Mouse (Mus musculus): ENCODE measurements around the gene Prr15l. TPM values are rescaled to one million over a fixed set of nuclear protein-coding genes. Genes with fewer than 3 reads are reported as not detected.

Prr15l gene
- polyA plus RNA-seq (2015; fragmentation: Nextera tagmentation; extraction: Ambion mirVana) = 55.2 and 65.6 TPM in 2 replicates

GRCm38 (mm10) chr11:96928088-96928487 lies at the start of gene Prr15l:
Gene Prr15l, plus strand, starts transcription at chr11:96928104.
- Histone ChIP-seq H3K27me3 (replicated peaks) (no peaks in the 10 kb centered on the region), H3K27ac (peak within 1 kb of the TSS; percentile 96), H3K4me2 (peak within 1 kb of the TSS; percentile 49), H3K9me3 (no peaks in the 10 kb centered on the region), H3K4me1 (peaks cover 7% of the 10 kb centered on the region), H3K9ac (no peak within 1 kb of the TSS), H3K4me3 (replicated peaks) (peak within 1 kb of the TSS; percentile 44), H3K36me3 (no peaks in the 10 kb centered on the region)
- ATAC-seq (ENCODE audit: insufficient read depth, low FRiP score, low read depth) = 0 out of 2 replicates have a peak, but pooled peaks have one; percentile 15
- 47% methylated on average over 2 of the region's 2 CpGs for WGBS

DNA sequence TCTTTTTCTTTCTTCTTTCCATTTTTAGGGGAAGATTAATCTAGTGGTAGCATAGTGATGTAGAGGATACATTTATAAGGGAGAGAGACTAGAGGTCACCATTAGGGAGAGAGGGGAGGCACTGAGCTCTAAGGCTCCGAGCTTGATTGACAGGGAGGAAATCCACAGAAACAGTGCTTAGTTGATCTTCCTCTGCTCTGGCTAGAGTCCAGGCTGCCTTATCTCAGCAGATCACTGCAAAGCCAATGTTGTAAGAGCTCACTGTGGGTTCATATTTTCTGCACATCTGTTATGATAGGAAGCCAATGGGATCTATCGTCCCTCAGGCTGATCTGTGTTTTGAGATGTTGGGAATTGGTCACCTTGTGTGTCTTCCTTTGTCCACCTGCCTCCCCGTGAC lies 49.2 kb upstream of the Prr15l start:
- WGBS = 43% methylated on average over 3 of the region's 3 CpGs

DNA sequence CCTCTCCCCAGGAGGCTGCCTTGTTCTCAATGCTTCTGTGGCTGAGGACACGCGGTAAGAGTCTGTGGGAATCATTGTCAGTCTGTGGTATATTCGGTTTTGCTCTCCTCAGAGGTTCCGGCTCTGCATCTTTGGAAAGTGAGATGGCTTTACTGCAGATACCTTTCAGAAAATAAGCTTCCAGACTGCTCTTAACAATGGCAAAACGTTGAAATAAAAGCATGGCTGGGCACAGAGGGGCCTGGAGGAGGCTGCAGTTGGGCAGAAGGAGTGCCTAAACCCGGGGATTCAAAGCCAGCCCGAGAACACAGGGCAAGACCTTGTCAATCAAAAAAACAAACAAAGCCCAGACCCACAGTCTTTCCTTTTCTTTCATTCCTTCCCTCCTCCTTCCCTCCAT lies 48.5 kb upstream of the Prr15l start:
- Histone ChIP-seq H3K9ac (no peak overlapping the region), H3K9me3 (no peaks in the 10 kb centered on the region), H3K27ac (no peak overlapping the region), H3K36me3 (no peaks in the 10 kb centered on the region), H3K4me3 (replicated peaks) (no peak overlapping the region), H3K4me1 (peaks cover 13% of the 10 kb centered on the region), H3K4me2 (no peak overlapping the region), H3K27me3 (replicated peaks) (no peaks in the 10 kb centered on the region; the same call in 1 of the 2 replicates)
- 31% methylated on average over 7 of the region's 7 CpGs for WGBS
- ATAC-seq (ENCODE audit: insufficient read depth, low FRiP score, low read depth) = no peak

More for the DNA sequence above, 49.2 kb upstream of the Prr15l start:
- H3K9me3 ChIP-seq = no peaks in the 10 kb centered on the region
- no peak for ATAC-seq (ENCODE audit: insufficient read depth, low FRiP score, low read depth)
- no peak overlapping the region for H3K27ac ChIP-seq
- H3K9ac ChIP-seq = no peak overlapping the region
- peaks cover 14% of the 10 kb centered on the region for H3K4me1 ChIP-seq
- H3K4me2 ChIP-seq = no peak overlapping the region
- H3K36me3 ChIP-seq = no peaks in the 10 kb centered on the region
- no peaks in the 10 kb centered on the region; the same call in 1 of the 2 replicates for H3K27me3 ChIP-seq (replicated peaks)
- no peak overlapping the region for H3K4me3 ChIP-seq (replicated peaks)

DNA sequence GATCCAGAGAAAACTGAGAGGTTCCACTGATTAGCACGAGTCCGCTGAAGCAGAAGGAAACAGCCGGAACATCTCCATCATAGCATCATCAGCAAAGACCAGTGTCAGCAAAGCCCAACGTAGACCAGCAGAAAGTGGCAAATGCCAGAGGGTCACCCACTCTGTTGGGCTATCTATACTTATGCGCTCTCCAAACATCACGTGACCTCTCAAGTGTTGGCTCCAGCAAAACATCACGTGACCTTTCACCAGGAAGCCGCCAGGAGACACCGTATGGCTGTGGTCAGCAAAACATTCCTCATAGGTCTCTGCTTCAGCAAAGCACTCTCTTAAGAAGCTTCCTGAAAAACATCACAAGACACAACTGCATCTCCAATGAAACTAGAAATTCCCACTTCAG lies 47.6 kb upstream of the Prr15l start:
- Histone ChIP-seq H3K27me3 (replicated peaks) (no peaks in the 10 kb centered on the region; the same call in 1 of the 2 replicates), H3K9ac (no peak overlapping the region), H3K36me3 (no peaks in the 10 kb centered on the region), H3K27ac (no peak overlapping the region), H3K4me1 (peaks cover 12% of the 10 kb centered on the region), H3K4me2 (no peak overlapping the region), H3K4me3 (replicated peaks) (no peak overlapping the region), H3K9me3 (no peaks in the 10 kb centered on the region)
- no peak for ATAC-seq (ENCODE audit: insufficient read depth, low FRiP score, low read depth)
- 78% methylated on average over 9 of the region's 9 CpGs for WGBS

DNA sequence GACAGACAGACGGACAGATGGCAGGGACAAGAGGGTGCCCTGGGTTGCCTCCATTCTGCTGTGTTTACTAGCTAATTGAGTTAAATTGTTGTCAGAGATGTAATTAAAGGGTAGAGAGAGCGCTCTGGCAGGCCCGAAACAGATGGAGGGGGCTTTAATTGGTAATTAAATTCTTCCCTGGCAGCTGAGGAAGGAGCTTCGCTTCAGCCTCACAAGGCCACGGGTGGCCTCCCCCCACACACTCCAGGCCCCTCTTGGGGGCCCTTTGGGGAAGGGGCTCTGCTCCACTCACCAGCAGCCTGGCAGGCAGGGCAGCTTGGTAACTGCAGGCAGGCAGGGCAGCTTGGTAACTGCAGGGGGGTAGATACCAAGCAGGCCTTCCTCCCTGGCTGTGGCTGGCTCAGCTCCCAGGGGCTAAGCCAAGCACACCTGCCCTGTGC lies 42.0 kb upstream of the Prr15l start:
- Histone ChIP-seq H3K4me2 (no peak overlapping the region), H3K27me3 (replicated peaks) (no peaks in the 10 kb centered on the region), H3K9ac (no peak overlapping the region), H3K4me1 (no peaks in the 10 kb centered on the region), H3K36me3 (no peaks in the 10 kb centered on the region), H3K27ac (no peak overlapping the region; the same call in 1 of the 2 replicates), H3K9me3 (no peaks in the 10 kb centered on the region), H3K4me3 (replicated peaks) (no peak overlapping the region)
- ATAC-seq (ENCODE audit: insufficient read depth, low FRiP score, low read depth) = peak; percentile 39; the same call in 1 of the 2 replicates
- 52% methylated on average over 5 of the region's 5 CpGs for WGBS

- no peak overlapping the region for H3K9ac ChIP-seq
- no peaks in the 10 kb centered on the region for H3K27me3 ChIP-seq (replicated peaks)
- H3K27ac ChIP-seq = 0 out of 2 replicates have a peak overlapping the region, but pooled peaks have one; percentile 44
- H3K4me2 ChIP-seq = no peak overlapping the region
- 82% methylated on average over 8 of the region's 8 CpGs for WGBS
- no peak overlapping the region for H3K4me3 ChIP-seq (replicated peaks)
- no peaks in the 10 kb centered on the region for H3K4me1 ChIP-seq
- no peak for ATAC-seq (ENCODE audit: insufficient read depth, low FRiP score, low read depth)
- no peaks in the 10 kb centered on the region for H3K36me3 ChIP-seq
- H3K9me3 ChIP-seq = no peaks in the 10 kb centered on the region
Observed at GRCm38 (mm10) chr11:96886942-96887546, 40.9 kb upstream of the Prr15l start.

DNA sequence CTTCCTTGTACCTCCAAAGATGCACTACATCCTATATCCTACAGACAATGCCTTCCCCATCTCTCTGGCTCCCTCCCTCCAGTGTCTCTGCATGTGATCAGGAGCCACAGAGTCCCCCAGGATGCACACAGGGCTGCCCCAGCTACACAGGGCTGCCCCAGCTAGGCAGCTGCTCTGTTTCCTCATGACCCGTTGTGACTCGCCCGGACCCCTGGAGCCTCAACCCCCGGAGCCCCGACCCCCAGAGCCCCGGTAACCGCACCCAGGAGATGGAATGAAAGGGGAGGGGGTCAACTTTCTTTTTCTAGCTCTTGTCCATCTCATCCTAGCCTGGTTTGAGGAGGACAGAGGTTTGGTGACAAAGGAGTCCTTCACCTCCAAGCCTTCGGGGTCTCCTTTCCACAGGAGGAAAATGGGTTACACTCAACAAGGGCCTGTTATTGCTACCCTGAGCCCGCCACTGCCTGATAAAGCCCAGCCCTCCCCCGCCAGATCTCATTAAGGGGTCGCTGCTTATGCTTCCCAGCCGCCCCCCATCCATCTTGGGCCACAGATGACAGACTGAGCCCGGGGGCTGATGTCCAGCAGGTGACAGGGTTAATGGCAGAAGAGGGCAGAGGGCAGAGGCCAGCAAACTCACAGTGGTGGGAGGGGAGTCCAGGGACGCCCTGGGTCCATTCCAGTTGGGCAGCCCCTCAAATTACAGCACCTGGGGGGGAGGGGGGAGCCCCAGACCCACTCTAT lies 35.9 kb upstream of the Prr15l start:
- no peak overlapping the region for H3K27ac ChIP-seq
- no peak for ATAC-seq (ENCODE audit: insufficient read depth, low FRiP score, low read depth)
- WGBS = 32% methylated on average over 14 of the region's 14 CpGs
- no peaks in the 10 kb centered on the region for H3K27me3 ChIP-seq (replicated peaks)
- H3K4me1 ChIP-seq = no peaks in the 10 kb centered on the region
- no peaks in the 10 kb centered on the region for H3K36me3 ChIP-seq
- no peaks in the 10 kb centered on the region for H3K9me3 ChIP-seq
- H3K4me3 ChIP-seq (replicated peaks) = no peak overlapping the region
- H3K4me2 ChIP-seq = no peak overlapping the region
- H3K9ac ChIP-seq = no peak overlapping the region

DNA sequence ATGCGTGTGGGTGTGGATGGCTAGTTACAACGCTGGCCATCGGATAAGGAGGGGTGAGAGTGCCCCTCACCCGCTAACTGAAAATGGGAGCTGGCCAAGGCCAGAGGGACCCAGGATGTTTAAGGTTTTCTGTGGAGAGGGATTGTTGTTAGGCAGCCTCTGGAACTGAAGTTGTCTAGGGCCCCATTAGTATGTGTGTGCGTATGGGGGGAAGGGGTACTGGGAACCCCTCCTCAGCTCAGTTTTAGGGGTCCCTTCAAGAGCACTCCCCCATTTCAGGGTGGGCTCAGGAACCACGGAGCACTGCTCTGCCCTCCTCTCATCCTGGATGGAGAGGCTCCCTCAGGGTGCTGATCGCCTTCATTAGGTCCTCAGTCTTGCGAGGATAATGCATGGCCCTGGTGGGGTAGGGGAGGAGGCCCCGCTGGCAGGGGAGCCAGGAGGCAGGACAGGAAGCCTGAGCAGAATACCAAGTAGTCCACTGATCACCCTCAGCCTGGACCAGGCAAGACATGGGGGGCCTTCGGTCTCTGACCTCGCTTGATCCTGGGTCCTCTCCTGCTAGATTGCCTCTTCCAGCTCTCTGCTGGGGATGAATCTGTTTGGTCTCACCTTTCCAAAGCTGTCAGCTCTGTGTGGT lies 34.6 kb upstream of the Prr15l start:
- Histone ChIP-seq H3K27me3 (replicated peaks) (no peaks in the 10 kb centered on the region), H3K4me1 (no peaks in the 10 kb centered on the region), H3K4me2 (no peak overlapping the region), H3K4me3 (replicated peaks) (no peak overlapping the region), H3K36me3 (no peaks in the 10 kb centered on the region), H3K9me3 (no peaks in the 10 kb centered on the region), H3K27ac (no peak overlapping the region), H3K9ac (no peak overlapping the region)
- no peak for ATAC-seq (ENCODE audit: insufficient read depth, low FRiP score, low read depth)
- 64% methylated on average over 11 of the region's 11 CpGs for WGBS

- H3K4me2 ChIP-seq = no peak overlapping the region
- no peak for ATAC-seq (ENCODE audit: insufficient read depth, low FRiP score, low read depth)
- no peaks in the 10 kb centered on the region for H3K27me3 ChIP-seq (replicated peaks)
- H3K27ac ChIP-seq = no peak overlapping the region
- 77% methylated on average over 4 of the region's 4 CpGs for WGBS
- no peaks in the 10 kb centered on the region for H3K9me3 ChIP-seq
- no peaks in the 10 kb centered on the region for H3K36me3 ChIP-seq
- 0 out of 2 replicates have a peak, but pooled peaks cover 4% of the 10 kb centered on the region for H3K4me1 ChIP-seq
- no peak overlapping the region for H3K9ac ChIP-seq
- no peak overlapping the region for H3K4me3 ChIP-seq (replicated peaks)
Observed at GRCm38 (mm10) chr11:96895886-96896285, 32.0 kb upstream of the Prr15l start.

DNA sequence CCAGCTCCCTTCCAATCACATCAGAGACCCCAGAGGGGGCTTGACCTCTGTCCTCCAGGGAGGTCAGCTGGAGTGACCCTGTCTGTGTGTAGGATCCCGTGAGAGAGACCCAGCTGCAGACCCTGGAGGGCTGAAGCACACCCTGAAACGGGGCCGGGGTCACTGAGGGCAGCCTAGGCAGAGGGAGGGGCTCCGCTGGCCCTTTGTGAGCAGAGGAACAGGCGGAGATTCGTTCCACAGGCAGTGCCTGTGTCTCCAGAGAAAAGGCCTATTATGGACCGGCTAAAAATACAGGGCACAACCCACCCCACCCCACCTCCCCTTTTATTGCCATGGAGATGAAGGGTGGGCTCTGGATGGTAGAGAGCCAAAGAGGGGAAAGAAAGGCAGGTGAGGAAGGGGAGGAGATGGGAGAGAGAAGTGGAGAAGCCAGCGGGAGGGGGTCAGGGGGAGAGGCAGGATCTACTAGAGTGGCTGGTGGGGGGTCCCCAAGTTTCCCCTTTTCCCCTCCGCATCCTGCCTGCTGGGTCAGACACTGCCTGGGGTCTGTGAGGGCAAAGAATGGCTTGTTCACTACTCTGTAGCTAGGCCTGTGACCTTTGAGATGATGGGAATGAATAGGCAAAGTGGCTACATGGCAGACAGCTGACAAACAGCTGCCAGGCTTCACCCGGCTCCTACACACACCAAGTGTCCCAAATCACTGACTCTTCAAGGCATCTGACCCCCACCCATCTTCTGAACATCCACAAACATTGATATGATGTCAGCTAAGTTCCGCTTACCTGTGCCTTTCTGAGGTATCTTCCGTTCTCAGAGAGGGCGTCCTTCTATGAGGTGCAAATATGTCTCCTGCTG lies 28.2 kb upstream of the Prr15l start:
- Histone ChIP-seq H3K4me1 (peaks cover 13% of the 10 kb centered on the region; the same call in 1 of the 2 replicates), H3K4me2 (no peak overlapping the region), H3K27me3 (replicated peaks) (no peaks in the 10 kb centered on the region), H3K9me3 (no peaks in the 10 kb centered on the region), H3K9ac (no peak overlapping the region), H3K27ac (no peak overlapping the region), H3K4me3 (replicated peaks) (no peak overlapping the region), H3K36me3 (no peaks in the 10 kb centered on the region)
- WGBS = 47% methylated on average over 12 of the region's 13 CpGs
- ATAC-seq (ENCODE audit: insufficient read depth, low FRiP score, low read depth) = 0 out of 2 replicates have a peak, but pooled peaks have one; percentile 28

DNA sequence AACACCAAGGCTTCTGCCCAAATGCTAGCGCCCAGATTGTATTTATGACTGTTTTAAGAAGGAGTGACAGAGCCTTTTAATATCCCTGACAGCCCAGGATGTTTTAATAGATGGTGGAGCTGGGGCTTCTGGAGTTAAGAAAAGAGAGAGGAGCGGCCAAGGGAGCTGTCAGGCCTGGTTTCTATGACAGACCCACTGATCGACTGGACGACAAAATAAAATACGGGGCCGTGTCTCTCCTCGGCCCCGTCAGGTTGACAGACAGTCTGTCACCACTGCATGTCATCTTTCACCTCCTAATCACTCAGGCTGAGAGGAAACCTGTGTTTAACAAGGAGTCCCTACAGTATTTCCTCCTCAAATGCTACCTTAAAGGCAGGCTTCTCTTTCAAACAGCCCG lies 26.6 kb upstream of the Prr15l start:
- Histone ChIP-seq H3K27me3 (replicated peaks) (no peaks in the 10 kb centered on the region), H3K9me3 (no peaks in the 10 kb centered on the region), H3K4me3 (replicated peaks) (no peak overlapping the region), H3K27ac (no peak overlapping the region), H3K36me3 (no peaks in the 10 kb centered on the region), H3K9ac (no peak overlapping the region), H3K4me1 (peaks cover 13% of the 10 kb centered on the region; the same call in 1 of the 2 replicates), H3K4me2 (no peak overlapping the region)
- 69% methylated on average over 9 of the region's 9 CpGs for WGBS
- ATAC-seq (ENCODE audit: insufficient read depth, low FRiP score, low read depth) = no peak
